Mouse (Mus musculus): Measurements from ENCODE around the gene Pias1. TPM values are rescaled to one million over a fixed set of nuclear protein-coding genes. Genes with fewer than 3 reads are reported as not detected.

Gene Pias1
- polyA plus RNA-seq (2012; fragmentation: generic; extraction: Trizol) = 5.9 TPM

GRCm38 (mm10) chr9:62987824-62988223 lies at the start of gene Pias1:
TSS of gene Pias1 (minus strand) at chr9:62987924.
- H3K79me2 ChIP-seq (ENCODE audit: control insufficient read depth, insufficient read depth) = no peaks in the 10 kb centered on the region
- TF ChIP-seq SRF (IDR thresholded peaks at IDR 0.05; ENCODE audit: control insufficient read depth, insufficient read length, low read depth) (no peak), TCF3 (IDR thresholded peaks at IDR 0.05; ENCODE audit: insufficient read length, low read depth) (no peak), POLR2A (IDR thresholded peaks at IDR 0.05; ENCODE audit: insufficient read length, low read depth) (no peak), TCF12 (IDR thresholded peaks at IDR 0.05; ENCODE audit: insufficient read depth, poor library complexity, severe bottlenecking) (no peak), E2F4 (IDR thresholded peaks at IDR 0.05; ENCODE audit: insufficient read depth) (no peak), POLR2AphosphoS2 (IDR thresholded peaks at IDR 0.05; ENCODE audit: insufficient read length, low read depth) (no peak), MYOG (IDR thresholded peaks at IDR 0.05; ENCODE audit: control insufficient read depth in 1 of 3, insufficient read depth in 1 of 3, insufficient read length in 2 of 3, low read depth in 2 of 3) (no peak), MAX (IDR thresholded peaks at IDR 0.05; ENCODE audit: low read depth) (no peak), REST (IDR thresholded peaks at IDR 0.05; ENCODE audit: insufficient read depth, insufficient read length) (no peak), CEBPB (IDR thresholded peaks at IDR 0.05; ENCODE audit: insufficient read depth, poor library complexity, severe bottlenecking) (no peak), USF1 (IDR thresholded peaks at IDR 0.05; ENCODE audit: low read depth) (no peak), MYOD1 (IDR thresholded peaks at IDR 0.05; ENCODE audit: control insufficient read depth in 1 of 3, insufficient read length in 2 of 3, low read depth in 2 of 3) (no peak)
- H3K4me2 ChIP-seq (ENCODE audit: low read depth) = no peak within 1 kb of the TSS
- H3K36me3 ChIP-seq (ENCODE audit: control insufficient read depth, insufficient read depth) = no peaks in the 10 kb centered on the region
- H3K27me3 ChIP-seq (ENCODE audit: control insufficient read depth, insufficient read depth, insufficient read length) = no peaks in the 10 kb centered on the region
- H3K4me3 ChIP-seq = no peak within 1 kb of the TSS
- H3ac ChIP-seq (ENCODE audit: control insufficient read depth, insufficient read length) = no peak within 1 kb of the TSS

- H3K4me3 ChIP-seq = no peak overlapping the region
- TF ChIP-seq CEBPB (IDR thresholded peaks at IDR 0.05; ENCODE audit: insufficient read depth, poor library complexity, severe bottlenecking) (no peak), USF1 (IDR thresholded peaks at IDR 0.05; ENCODE audit: low read depth) (no peak), TCF12 (IDR thresholded peaks at IDR 0.05; ENCODE audit: insufficient read depth, poor library complexity, severe bottlenecking) (no peak), POLR2A (IDR thresholded peaks at IDR 0.05; ENCODE audit: insufficient read length, low read depth) (no peak), MAX (IDR thresholded peaks at IDR 0.05; ENCODE audit: low read depth) (no peak), MYOG (IDR thresholded peaks at IDR 0.05; ENCODE audit: control insufficient read depth in 1 of 3, insufficient read depth in 1 of 3, insufficient read length in 2 of 3, low read depth in 2 of 3) (no peak), TCF3 (IDR thresholded peaks at IDR 0.05; ENCODE audit: insufficient read length, low read depth) (no peak), POLR2AphosphoS2 (IDR thresholded peaks at IDR 0.05; ENCODE audit: insufficient read length, low read depth) (no peak), SRF (IDR thresholded peaks at IDR 0.05; ENCODE audit: control insufficient read depth, insufficient read length, low read depth) (no peak), REST (IDR thresholded peaks at IDR 0.05; ENCODE audit: insufficient read depth, insufficient read length) (no peak), MYOD1 (IDR thresholded peaks at IDR 0.05; ENCODE audit: control insufficient read depth in 1 of 3, insufficient read length in 2 of 3, low read depth in 2 of 3) (no peak), E2F4 (IDR thresholded peaks at IDR 0.05; ENCODE audit: insufficient read depth) (no peak)
- no peaks in the 10 kb centered on the region for H3K36me3 ChIP-seq (ENCODE audit: control insufficient read depth, insufficient read depth)
- H3K79me2 ChIP-seq (ENCODE audit: control insufficient read depth, insufficient read depth) = no peaks in the 10 kb centered on the region
- H3K4me2 ChIP-seq (ENCODE audit: low read depth) = no peak overlapping the region
- H3K27me3 ChIP-seq (ENCODE audit: control insufficient read depth, insufficient read depth, insufficient read length) = no peaks in the 10 kb centered on the region
- no peak overlapping the region for H3ac ChIP-seq (ENCODE audit: control insufficient read depth, insufficient read length)
Measured at GRCm38 (mm10) chr9:63035431-63035830, 47.7 kb upstream of the Pias1 start.

DNA sequence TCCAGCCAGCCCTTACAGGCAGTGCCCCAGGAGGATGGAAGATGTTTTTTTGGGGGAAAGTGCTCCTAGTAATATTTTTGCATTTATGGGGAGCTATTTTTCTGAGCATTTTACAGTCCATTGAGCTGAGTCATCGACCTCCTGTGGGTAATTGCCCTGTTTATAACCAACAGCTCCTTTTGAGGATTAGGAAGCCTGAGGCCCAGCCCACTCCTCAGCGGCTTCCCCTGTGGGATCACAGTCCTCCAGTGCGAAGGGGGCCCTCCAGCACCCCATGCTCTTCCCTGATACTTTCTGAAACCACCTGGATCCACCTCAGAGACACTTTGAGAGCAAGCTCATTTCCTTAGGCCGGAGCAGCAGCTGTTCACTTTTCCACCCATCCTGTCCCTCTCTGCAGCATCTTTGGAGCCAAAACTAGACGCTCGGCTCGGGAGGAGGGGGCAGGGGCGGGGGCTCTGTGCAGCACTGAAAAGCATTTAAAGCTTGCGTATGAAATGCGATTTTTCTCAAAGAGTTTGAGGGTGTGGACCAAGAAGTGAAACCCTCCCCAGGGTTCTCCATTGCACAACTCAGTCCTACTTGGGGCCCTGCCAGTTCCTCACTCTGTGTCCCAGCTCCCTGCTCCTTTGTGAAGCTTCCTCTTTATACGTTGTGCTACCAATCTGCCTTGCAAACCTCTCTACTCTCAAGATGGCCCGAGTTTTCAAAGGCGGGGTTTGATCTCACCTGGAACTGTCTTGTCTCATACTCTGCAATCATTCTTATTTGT lies 43.5 kb upstream of the Pias1 start:
- Histone ChIP-seq H3K4me2 (ENCODE audit: low read depth) (peak overlapping the region; percentile 58), H3ac (ENCODE audit: control insufficient read depth, insufficient read length) (no peak overlapping the region), H3K27me3 (ENCODE audit: control insufficient read depth, insufficient read depth, insufficient read length) (no peaks in the 10 kb centered on the region), H3K79me2 (ENCODE audit: control insufficient read depth, insufficient read depth) (no peaks in the 10 kb centered on the region), H3K36me3 (ENCODE audit: control insufficient read depth, insufficient read depth) (no peaks in the 10 kb centered on the region), H3K4me3 (no peak overlapping the region)
- TF ChIP-seq TCF3 (IDR thresholded peaks at IDR 0.05; ENCODE audit: insufficient read length, low read depth) = no peak
- TF ChIP-seq USF1 (IDR thresholded peaks at IDR 0.05; ENCODE audit: low read depth) = no peak
- peak; percentile 81; the same call in 1 of the 2 replicates for TF ChIP-seq CEBPB (IDR thresholded peaks at IDR 0.05; ENCODE audit: insufficient read depth, poor library complexity, severe bottlenecking)
- no peak for TF ChIP-seq E2F4 (IDR thresholded peaks at IDR 0.05; ENCODE audit: insufficient read depth)
- TF ChIP-seq MYOG (IDR thresholded peaks at IDR 0.05; ENCODE audit: control insufficient read depth in 1 of 3, insufficient read depth in 1 of 3, insufficient read length in 2 of 3, low read depth in 2 of 3) = no peak
- no peak for TF ChIP-seq TCF12 (IDR thresholded peaks at IDR 0.05; ENCODE audit: insufficient read depth, poor library complexity, severe bottlenecking)

DNA sequence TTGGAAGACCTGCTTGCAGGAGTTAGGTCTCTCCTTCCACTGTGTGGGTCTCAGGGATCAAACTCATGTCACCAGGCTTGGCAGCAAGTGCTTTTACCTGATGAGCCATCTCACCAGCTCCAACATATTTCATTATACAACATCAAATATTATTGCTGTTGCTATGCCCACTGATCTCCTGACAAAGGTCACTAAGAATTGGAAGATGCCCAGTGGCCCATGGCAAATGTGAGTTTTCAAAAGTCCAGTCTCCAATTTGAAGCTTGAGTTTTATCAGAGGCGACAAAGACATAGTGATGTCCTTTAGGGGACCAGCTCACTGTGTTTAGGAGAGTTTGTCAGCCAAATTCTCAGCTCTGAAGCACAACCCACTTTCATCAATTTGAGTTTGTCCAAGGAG lies 34.8 kb upstream of the Pias1 start:
- Histone ChIP-seq H3K4me3 (no peak overlapping the region), H3K27me3 (ENCODE audit: control insufficient read depth, insufficient read depth, insufficient read length) (no peaks in the 10 kb centered on the region), H3K36me3 (ENCODE audit: control insufficient read depth, insufficient read depth) (no peaks in the 10 kb centered on the region), H3K79me2 (ENCODE audit: control insufficient read depth, insufficient read depth) (no peaks in the 10 kb centered on the region), H3K4me2 (ENCODE audit: low read depth) (no peak overlapping the region), H3ac (ENCODE audit: control insufficient read depth, insufficient read length) (no peak overlapping the region)
- TF ChIP-seq MYOG (IDR thresholded peaks at IDR 0.05; ENCODE audit: control insufficient read depth in 1 of 3, insufficient read depth in 1 of 3, insufficient read length in 2 of 3, low read depth in 2 of 3) = no peak
- TF ChIP-seq MYOD1 (IDR thresholded peaks at IDR 0.05; ENCODE audit: control insufficient read depth in 1 of 3, insufficient read length in 2 of 3, low read depth in 2 of 3) = no peak
- TF ChIP-seq SRF (IDR thresholded peaks at IDR 0.05; ENCODE audit: control insufficient read depth, insufficient read length, low read depth) = no peak
- no peak for TF ChIP-seq CEBPB (IDR thresholded peaks at IDR 0.05; ENCODE audit: insufficient read depth, poor library complexity, severe bottlenecking)
- no peak for TF ChIP-seq MAX (IDR thresholded peaks at IDR 0.05; ENCODE audit: low read depth)
- TF ChIP-seq REST (IDR thresholded peaks at IDR 0.05; ENCODE audit: insufficient read depth, insufficient read length) = no peak
- no peak for TF ChIP-seq TCF3 (IDR thresholded peaks at IDR 0.05; ENCODE audit: insufficient read length, low read depth)
- no peak for TF ChIP-seq POLR2A (IDR thresholded peaks at IDR 0.05; ENCODE audit: insufficient read length, low read depth)
- no peak for TF ChIP-seq USF1 (IDR thresholded peaks at IDR 0.05; ENCODE audit: low read depth)
- no peak for TF ChIP-seq E2F4 (IDR thresholded peaks at IDR 0.05; ENCODE audit: insufficient read depth)
- TF ChIP-seq POLR2AphosphoS2 (IDR thresholded peaks at IDR 0.05; ENCODE audit: insufficient read length, low read depth) = no peak
- TF ChIP-seq TCF12 (IDR thresholded peaks at IDR 0.05; ENCODE audit: insufficient read depth, poor library complexity, severe bottlenecking) = no peak
